Mouse (Mus musculus) left cerebral cortex, postnatal 25 days (tissue): ENCODE data around the gene Ubac2. TPM values are rescaled to one million over a fixed set of nuclear protein-coding genes. Genes with fewer than 3 reads are reported as not detected.
"Not testable (repeated sequence)": the region's sequence is repeated elsewhere in the genome, so short reads cannot be mapped to it uniquely, and the experiment has no call there.

ENCODE experiments used
- DNase-seq, 2 experiments: peaks; one replicate each; pipeline ENCODE4 v3.0.0; 2022; ENCODE audit warnings: low spot score in 2 of 2, mixed read lengths in 1 of 2
- intact Hi-C: fragments of 180-260 bp; cut with DNase I; formaldehyde crosslinking; loops from one replicate; pipeline ENCODE4 v1.15.1; 2025
- total RNA-seq, 2 experiments: library from RNA; stranded (reverse); gene quantifications; 2 replicates each; pipeline ENCODE4 v1.2.3; 2021

The Ubac2 gene
- total RNA-seq, 2 experiments from 2014 or later, result 33.7 to 33.8 TPM

DNA sequence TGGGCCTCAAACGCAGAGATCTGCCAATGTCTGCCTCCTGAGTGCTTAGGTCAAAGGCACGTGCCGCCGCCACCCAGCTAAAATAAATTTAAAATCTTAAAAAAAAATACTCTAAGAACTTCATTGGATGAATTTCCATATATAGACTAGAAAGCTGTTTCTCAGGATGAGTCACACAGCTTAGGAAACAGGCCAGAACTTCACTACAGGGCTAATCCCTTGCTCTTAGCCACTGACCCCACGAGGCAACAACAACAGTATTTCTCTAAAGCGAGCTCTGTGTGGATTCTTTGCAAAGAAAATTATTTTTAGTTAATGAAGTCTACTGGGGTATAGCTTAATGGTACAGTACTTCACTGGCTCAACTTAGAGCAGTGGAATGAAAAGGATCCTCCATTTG is 183.0 kb downstream of the Ubac2 start:
- intact Hi-C loops, result loop anchor here (5.0 kb wide), 1 partner anchor 194 kb away; no protein-coding TSS in a partner anchor
- DNase-seq, result peak in 1 of 2 experiments; percentile 25

DNA sequence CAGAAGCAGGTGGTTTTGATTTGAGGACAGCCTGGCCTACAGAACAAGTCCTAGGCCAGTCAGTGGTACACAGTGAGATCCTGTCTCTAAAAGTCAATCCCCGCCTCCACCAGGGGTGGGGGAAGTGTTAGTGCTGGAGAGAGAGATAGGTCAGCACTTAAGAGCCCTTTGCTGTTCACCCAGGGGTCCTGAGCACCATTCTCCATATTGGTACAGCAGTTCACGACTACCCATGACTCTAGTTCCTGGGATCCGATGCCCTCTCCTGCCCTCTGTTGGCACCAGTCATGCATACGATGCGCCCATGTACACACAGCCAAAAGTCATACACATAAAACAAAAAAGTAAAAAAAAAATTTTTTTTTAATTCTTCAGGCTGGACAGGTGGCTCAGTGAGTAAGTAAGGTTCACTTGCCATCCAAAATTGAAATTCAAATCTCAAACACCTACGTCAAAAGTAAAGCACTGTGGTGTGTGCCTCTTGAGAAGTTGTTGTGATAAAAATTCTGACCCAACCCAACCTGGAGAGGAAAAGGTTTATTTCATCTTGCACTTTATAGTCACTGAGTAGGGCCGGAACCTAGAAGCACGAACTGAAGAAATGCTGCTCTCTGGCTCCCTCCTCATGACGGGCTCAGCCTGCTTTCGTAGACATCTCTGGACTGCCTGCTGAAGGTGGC is 184.1 kb downstream of the Ubac2 start:
- DNase-seq, result no peak
- intact Hi-C loops, result loop anchor here (5.0 kb wide), 1 partner anchor 195 kb away; no protein-coding TSS in a partner anchor

- intact Hi-C loops, result loop anchor here (5.0 kb wide), 1 partner anchor 196 kb away; no protein-coding TSS in a partner anchor
Observed at GRCm38 (mm10) chr14:122063599-122063998, 185.2 kb downstream of the Ubac2 start.

DNA sequence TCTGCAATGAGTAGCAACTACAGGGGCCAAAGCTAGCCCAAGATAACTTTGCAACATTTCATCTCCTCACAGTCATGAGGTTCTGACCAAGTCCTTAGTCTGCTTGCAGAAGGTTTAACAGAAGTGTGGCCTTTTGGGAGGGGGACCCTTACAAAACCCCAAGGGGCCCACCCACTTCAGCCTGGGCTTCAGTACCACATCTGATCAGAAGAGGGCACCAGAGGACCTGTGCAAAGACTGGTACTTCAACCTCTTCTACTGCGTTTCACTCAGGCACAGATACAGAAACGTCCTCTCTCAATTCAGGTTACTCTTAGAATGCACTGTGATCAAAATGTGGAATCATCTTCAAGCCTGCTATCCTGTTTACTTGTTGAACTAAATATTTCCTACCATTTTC is 186.1 kb downstream of the Ubac2 start:
- peak; percentile 49 to 57 for DNase-seq
- intact Hi-C loops, result loop anchor here (2.0 to 5.0 kb wide), 2 partner anchors 66 to 197 kb away; no protein-coding TSS in a partner anchor

More at GRCm38 (mm10) chr14:122063599-122063998, 185.2 kb downstream of the Ubac2 start:
- no peak for DNase-seq

DNA sequence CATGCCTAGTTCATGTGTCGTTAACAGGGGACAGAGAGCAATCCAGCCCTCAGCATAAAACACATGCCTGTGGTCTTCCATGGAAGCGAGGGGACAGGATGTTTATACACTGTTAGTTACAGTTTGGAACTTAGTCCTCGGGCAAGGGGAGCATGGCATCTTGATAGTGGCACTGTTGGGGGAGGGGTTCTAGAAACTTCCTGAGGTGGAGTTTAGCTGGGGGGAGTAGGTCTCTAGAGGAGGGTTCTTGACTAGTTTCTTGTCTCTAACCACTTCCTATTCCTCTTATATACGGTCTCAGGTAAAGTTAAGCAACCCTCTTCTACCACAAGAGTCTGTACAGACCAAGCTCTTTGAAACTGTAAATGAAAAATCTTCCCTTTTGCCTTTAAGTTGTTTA is 187.8 kb downstream of the Ubac2 start:
- DNase-seq, result no peak
- intact Hi-C loops, result no loop called here

- intact Hi-C loops, DNase-seq: not testable (repeated sequence)
Observed at GRCm38 (mm10) chr14:122068036-122068435, 189.6 kb downstream of the Ubac2 start.

DNA sequence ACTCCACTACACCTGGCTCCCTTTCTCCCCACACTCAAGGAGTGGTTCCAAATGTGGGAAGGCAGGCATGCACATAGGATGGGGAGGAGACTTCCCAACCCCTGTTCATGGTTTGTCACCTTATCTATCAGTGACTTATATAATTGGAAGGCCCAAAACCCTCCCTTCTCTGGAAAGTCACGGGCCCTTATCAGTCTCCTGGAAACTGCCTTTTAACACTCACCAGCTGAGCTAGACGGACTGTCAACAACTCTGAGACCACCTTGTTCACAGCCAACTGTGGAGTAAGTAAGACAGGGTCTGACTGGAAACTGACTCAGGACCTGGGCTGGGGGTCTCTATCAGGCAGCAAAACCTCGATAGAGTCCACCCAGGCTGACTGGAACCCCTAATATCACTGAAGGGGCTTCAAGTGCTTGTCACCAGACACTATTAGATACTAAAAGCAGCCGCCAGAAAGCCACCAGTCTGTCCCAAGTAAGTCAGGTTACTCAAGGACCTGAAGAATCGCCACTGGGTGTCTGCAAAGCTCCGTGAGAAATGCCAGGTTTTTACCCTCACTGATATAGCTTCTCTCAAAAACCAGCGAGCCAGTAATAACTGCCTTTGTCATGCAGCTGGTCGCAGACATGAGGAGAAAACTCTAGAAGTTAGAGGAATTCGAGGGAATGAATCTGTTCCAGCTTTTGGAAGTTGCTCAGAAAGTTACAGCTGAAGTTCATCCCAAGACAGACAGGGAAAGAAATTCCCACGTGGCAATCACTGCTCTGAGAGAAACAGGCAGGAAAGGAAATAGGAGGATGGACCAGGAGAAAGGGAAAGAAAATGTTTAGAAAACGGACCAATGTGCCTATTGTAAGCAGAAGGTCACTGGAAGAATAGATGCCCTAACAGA is 190.6 kb downstream of the Ubac2 start:
- no peak for DNase-seq
- intact Hi-C loops, result no loop called here

DNA sequence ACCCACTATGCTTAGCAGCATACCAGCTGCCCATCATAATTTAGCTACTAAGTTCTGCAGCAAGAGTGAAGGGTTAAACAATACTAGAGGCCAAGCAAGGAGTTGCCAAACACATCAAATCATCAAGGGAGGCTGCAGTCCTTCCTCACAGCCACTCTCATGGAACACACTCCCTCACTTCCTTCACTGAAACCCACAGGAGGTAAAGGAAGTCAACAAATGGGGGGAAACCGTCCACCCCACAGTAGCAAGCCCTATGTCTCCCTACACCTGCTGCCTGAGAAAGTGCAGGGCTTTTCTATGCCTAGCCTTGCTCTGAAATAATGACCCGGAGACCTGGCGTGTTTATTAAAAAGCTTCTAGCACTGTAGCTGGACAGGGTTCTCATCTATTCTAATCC is 191.5 kb downstream of the Ubac2 start:
- intact Hi-C loops, result no loop called here
- no peak for DNase-seq

Other genes with a start within 250 kb of the Ubac2 start
- 10 to 100 TPM; 91.3 to 92.3 TPM for gene Dock9, start 80.8 kb upstream of the Ubac2 start, total RNA-seq
- gene Gpr18, start 37.2 kb downstream of the Ubac2 start, total RNA-seq, result not detected
- 1 to 10 TPM in 1 of 2 experiments, under 1 TPM in 1; 0.96 to 1.7 TPM for gene Gpr183, start 86.6 kb downstream of the Ubac2 start, total RNA-seq
- gene Timm8a2, start 156.1 kb downstream of the Ubac2 start, total RNA-seq, result not detected
- gene Tm9sf2, start 228.4 kb downstream of the Ubac2 start, total RNA-seq, result 100 to 1,000 TPM; 107 to 112 TPM